Mouse (Mus musculus): Measurements from ENCODE around the gene Ctrc.

- TF ChIP-seq CTCF (IDR thresholded peaks at IDR 0.05; ENCODE audit: control insufficient read depth, insufficient read depth, insufficient replicate concordance, low read depth, low read length) (no peak), POLR2A (IDR thresholded peaks at IDR 0.05; ENCODE audit: control insufficient read depth, low read depth, low read length) (no peak)
These were observed 14.8 kb downstream of the Ctrc start for GRCm38 (mm10) chr4:141831361-141831760.

Data from testis, adult 2 months (tissue).